Mouse (Mus musculus) lung, adult 2 months (tissue): Measurements from ENCODE around the gene Klhl42.

Source experiments
- CTCF ChIP-seq: fragments of 200-500 bp; IDR thresholded peaks from 2 replicates; pipeline ENCODE4 v1.5.1; 2011; ENCODE audit warnings: mild to moderate bottlenecking, low read length, control low read depth; ENCODE audit not compliant: insufficient read depth
- POLR2A ChIP-seq: fragments of 200-500 bp; IDR thresholded peaks from 2 replicates; pipeline ENCODE4 v1.6.1; 2011; ENCODE audit warnings: low read depth, mild to moderate bottlenecking, control low read depth, low read length, borderline replicate concordance; ENCODE audit errors: extremely low read depth

DNA sequence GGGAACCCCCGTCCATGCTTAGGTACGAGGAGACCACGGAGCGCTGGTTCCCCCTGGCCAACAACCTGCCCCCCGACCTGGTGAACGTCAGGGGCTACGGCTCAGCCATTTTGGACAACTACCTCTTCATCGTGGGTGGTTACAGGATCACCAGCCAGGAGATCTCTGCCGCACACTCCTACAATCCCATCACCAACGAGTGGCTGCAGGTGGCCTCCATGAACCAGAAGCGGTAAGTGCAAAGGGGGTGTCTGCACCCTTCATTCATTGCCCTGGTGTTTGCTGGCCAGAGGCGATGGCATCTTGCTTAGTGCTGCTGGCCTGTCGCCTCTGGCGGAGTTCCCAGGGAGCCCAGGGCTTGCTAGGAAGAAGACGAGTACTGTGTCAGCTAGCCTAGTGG, 957 bp downstream of the Klhl42 start:
- TF ChIP-seq CTCF (no peak), POLR2A (no peak)
